Mouse (Mus musculus) cerebellum, postnatal 10 days (tissue): ENCODE data around the gene Il17re.

Experiments used
- DNase-seq, 2 experiments: peaks; one replicate each; pipeline ENCODE4 v3.0.0; 2021; ENCODE audit warnings: mixed read lengths in 2 of 2

Il17re gene

GRCm38 (mm10) chr6:113443091-113443490 lies 15.2 kb upstream of the Il17re start:
- DNase-seq = peak; percentile 30 to 58

- DNase-seq = no peak
Observed at GRCm38 (mm10) chr6:113444207-113444965, 13.9 kb upstream of the Il17re start.

- peak; percentile 84 to 85 for DNase-seq
Observed at GRCm38 (mm10) chr6:113447639-113448038, 10.6 kb upstream of the Il17re start.

DNA sequence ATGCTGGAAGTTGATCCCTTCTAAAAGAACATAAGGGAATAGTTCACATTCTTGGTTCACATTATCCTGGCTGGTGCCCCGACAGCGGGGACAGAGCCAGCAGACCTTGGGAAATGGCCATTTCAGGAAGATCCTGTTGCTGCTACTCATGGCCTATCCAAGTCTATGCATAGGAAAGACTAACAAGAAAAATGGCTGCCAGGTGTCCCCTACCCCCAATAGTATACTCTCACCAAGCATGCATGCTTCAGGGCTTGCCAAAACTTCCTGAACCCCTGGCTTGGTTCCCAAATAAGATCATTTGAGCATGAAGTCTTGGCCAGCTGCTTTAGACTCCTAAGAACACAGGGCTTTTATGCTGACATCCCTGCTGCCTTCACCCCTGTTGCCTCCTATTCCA lies 6.4 kb upstream of the Il17re start:
- DNase-seq = peak; percentile 86 to 88

- DNase-seq = no peak
Observed at GRCm38 (mm10) chr6:113455007-113455406, 3.3 kb upstream of the Il17re start.

- DNase-seq = peak; percentile 57 to 73
Observed at GRCm38 (mm10) chr6:113458635-113459034, 351 bp downstream of the Il17re start.

- DNase-seq = peak in 1 of 2 experiments; percentile 46
Observed at GRCm38 (mm10) chr6:113464040-113464439, 5.8 kb downstream of the Il17re start.

GRCm38 (mm10) chr6:113465602-113466001 lies 7.3 kb downstream of the Il17re start:
- peak; percentile 81 to 86 for DNase-seq

DNA sequence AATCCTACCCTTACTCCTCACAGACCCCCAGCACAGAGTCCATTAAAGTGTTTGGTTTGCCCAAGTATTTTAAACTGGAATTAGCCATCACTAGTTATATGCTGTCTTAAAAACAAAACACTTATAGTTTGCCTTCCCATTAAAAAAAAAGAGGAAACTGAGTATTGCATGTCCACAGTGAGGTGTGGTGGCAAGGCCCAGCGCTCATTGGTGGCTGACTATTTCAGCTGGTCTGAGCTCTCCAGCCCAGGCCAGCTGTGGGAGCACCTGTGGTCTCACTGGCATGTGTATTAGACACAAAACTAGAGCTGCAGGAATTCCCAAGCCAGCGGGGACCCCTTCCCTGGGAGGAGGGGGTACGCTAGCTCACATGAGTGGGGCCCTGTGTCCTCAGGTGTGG lies 10.2 kb downstream of the Il17re start:
- DNase-seq = no peak

- DNase-seq = peak; percentile 86 to 91
Observed at GRCm38 (mm10) chr6:113469021-113469420, 10.7 kb downstream of the Il17re start.

GRCm38 (mm10) chr6:113469432-113469831 lies 11.1 kb downstream of the Il17re start:
- DNase-seq = peak; percentile 90 to 93

- DNase-seq = peak; percentile 40 to 54
Observed at GRCm38 (mm10) chr6:113471297-113471936, 13.1 kb downstream of the Il17re start, which contains the start of gene Il17rc. Gene Il17rc, plus strand, starts transcription at chr6:113471427.

- peak; percentile 24 to 35 for DNase-seq
Observed at GRCm38 (mm10) chr6:113472061-113472460, 13.8 kb downstream of the Il17re start.

- DNase-seq = no peak
Observed at GRCm38 (mm10) chr6:113473246-113473645, 15.0 kb downstream of the Il17re start.

GRCm38 (mm10) chr6:113473715-113474114 lies 15.4 kb downstream of the Il17re start:
- no peak for DNase-seq

DNA sequence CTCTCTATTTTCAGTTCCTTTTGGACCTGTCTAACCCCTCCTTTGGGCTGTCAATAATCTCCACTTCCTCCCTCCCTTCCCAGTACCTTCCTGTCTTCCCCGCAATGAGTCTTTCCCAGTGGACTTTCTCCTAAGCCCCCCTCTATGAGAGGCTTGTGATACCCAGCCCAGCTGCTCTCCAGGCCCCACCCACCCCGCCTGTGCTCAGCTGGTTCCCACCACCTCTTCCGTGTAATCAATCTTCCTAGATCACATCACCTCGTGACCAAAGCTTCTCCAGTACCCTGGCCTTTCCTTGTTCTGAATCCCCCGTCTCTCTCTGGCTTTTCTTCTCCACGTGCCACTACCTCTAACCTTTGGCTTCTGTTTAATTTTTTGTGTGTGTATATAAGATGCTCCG lies 19.1 kb downstream of the Il17re start:
- DNase-seq = no peak

GRCm38 (mm10) chr6:113478906-113479305 lies 20.6 kb downstream of the Il17re start:
- peak; percentile 30 to 37 for DNase-seq

DNA sequence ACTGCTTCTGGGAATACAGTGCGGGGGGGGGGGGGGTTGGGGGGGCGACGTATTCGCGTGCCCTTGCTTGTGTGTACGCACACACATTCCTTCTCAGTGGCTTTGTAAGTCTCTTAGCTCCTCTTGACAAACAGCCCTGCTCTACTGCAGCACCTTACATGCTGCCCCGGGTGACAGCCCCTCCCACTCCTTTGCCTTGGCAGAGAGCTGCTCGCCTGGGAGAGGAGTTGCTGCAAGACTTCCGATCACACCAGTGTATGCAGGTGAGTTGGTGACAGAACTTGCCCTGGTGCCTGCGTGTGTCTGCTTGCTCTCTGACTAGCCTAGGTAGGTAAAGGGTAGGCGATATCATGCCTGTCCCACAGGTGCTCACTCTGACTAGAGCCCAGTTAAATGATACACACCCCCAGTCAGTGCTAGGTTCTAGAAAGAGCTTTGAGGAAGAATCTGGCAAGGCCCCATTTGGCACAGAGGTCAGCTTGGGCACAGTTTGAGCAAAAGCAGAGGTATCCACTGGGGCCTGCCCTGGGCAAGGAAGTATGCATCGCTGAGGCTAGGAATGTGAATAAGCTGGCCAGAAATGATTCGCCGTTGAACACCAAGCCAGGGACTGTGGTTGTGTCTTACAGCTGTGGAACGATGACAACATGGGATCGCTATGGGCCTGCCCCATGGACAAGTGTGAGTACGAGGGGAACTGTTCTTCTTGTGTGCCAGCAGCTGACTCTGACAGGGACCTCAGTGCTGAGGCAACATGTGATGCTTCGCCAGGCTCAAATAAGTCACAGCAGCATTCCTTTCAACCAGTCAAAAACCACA lies 22.5 kb downstream of the Il17re start:
- peak in 1 of 2 experiments; percentile 34 for DNase-seq

- peak; percentile 70 to 75 for DNase-seq
Observed at GRCm38 (mm10) chr6:113482477-113483099, 24.3 kb downstream of the Il17re start.

DNA sequence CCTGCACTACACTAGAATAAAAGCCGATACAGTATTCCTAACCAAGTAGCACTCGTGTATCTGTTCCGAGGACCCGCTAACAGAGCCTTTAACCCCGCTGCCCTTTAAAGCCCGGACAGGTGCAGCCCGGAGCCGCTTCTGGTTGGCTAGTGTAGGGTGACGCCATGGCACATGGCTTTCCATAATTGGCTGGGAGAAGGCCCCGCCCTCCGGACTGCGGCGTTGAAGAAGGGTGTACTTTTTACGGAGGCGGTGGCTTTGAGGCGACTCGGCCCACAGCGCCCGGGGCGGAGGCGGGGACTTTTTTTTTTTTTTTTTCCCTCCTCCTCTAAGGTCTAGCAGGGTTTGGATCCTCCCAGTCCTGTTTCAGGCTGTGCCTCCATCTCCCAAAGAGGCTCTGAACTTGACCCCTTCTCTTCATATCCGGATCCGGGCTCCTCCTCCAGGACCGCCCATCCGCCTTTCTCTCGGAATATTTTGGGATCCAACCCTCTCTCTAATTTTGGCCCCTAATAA lies 24.9 kb downstream of the Il17re start, which contains the start of gene Creld1:
TSS of gene Creld1 (plus strand) at position 198 of the 516 bp plus-strand sequence.
- peak; percentile 96 to 98 for DNase-seq

GRCm38 (mm10) chr6:113483729-113484128 lies 25.4 kb downstream of the Il17re start:
- peak; percentile 69 to 72 for DNase-seq

GRCm38 (mm10) chr6:113487125-113487576 lies 28.9 kb downstream of the Il17re start:
- no peak for DNase-seq
